Mouse (Mus musculus) neural tube, embryonic 12.5 days (tissue): Measurements from ENCODE around the gene Tcf7. TPM values are rescaled to one million over a fixed set of nuclear protein-coding genes. Genes with fewer than 3 reads are reported as not detected.

ENCODE experiments used
- ATAC-seq: fragments of 200-750 bp; cut with Nextera tagmentation; 2 replicates; pipeline ENCODE4 v1.8.0; 2017; ENCODE audit warnings: low read depth, mild to moderate bottlenecking, moderate TSS enrichment, moderate library complexity; ENCODE audit not compliant: low FRiP score
- H3K27ac ChIP-seq: fragments of 300-500 bp; sonication (generic); 2 replicates; pipeline ENCODE4 v1.5.1; 2016
- H3K27me3 ChIP-seq: fragments of 300-500 bp; sonication (generic); replicated peaks from 2 replicates; pipeline ENCODE4 v1.6.1; 2016; ENCODE audit warnings: mild to moderate bottlenecking
- H3K36me3 ChIP-seq: fragments of 300-500 bp; sonication (generic); 2 replicates; pipeline ENCODE4 v1.6.1; 2016; ENCODE audit warnings: mild to moderate bottlenecking
- H3K4me1 ChIP-seq: fragments of 300-500 bp; sonication (generic); 2 replicates; pipeline ENCODE4 v1.6.1; 2016
- H3K4me2 ChIP-seq: fragments of 300-500 bp; sonication (generic); replicated peaks from 2 replicates; pipeline ENCODE4 v1.6.1; 2016; ENCODE audit warnings: mild to moderate bottlenecking
- H3K4me3 ChIP-seq: fragments of 300-500 bp; sonication (generic); 2 replicates; pipeline ENCODE4 v1.5.1; 2016
- H3K9ac ChIP-seq: fragments of 300-500 bp; sonication (generic); 2 replicates; pipeline ENCODE4 v1.6.1; 2016; ENCODE audit warnings: mild to moderate bottlenecking
- H3K9me3 ChIP-seq: fragments of 300-500 bp; sonication (generic); 2 replicates; pipeline ENCODE4 v1.6.1; 2016; ENCODE audit warnings: mild to moderate bottlenecking
- WGBS: fragments of 180-500 bp; shearing (Covaris S2); methylation state at CpG from one replicate; pipeline ENCODE4 v1.1.7; 2016; 5-methylcytosine and 5-hydroxymethylcytosine counted together
- polyA plus RNA-seq: library from polyadenylated mRNA; unstranded; fragments of >200 nt; fragmentation: Nextera tagmentation; extraction: Ambion mirVana; gene quantifications from 2 replicates; pipeline ENCODE4 v1.2.1, GENCODE M21; 2016

Tcf7 gene
- polyA plus RNA-seq, 1 experiment from 2014 or later: 8.8 TPM

- no peaks in the 10 kb centered on the region for H3K36me3 ChIP-seq
- no peak for ATAC-seq
- H3K4me2 ChIP-seq: no peak overlapping the region
- H3K4me3 ChIP-seq: no peak overlapping the region
- H3K27ac ChIP-seq: no peak overlapping the region
- no peaks in the 10 kb centered on the region; the same call in 1 of the 2 replicates for H3K27me3 ChIP-seq
- no peak overlapping the region for H3K9ac ChIP-seq
- 72% methylated on average over 6 of the region's 6 CpGs for WGBS
- H3K4me1 ChIP-seq: peaks cover 8% of the 10 kb centered on the region
- no peaks in the 10 kb centered on the region for H3K9me3 ChIP-seq
These were observed 10.2 kb downstream of the Tcf7 start for GRCm38 (mm10) chr11:52272619-52273018.

- H3K36me3 ChIP-seq: no peaks in the 10 kb centered on the region
- no peak overlapping the region for H3K27ac ChIP-seq
- no peaks in the 10 kb centered on the region; the same call in 1 of the 2 replicates for H3K27me3 ChIP-seq
- H3K4me2 ChIP-seq: no peak overlapping the region
- no peak overlapping the region for H3K4me3 ChIP-seq
- peaks cover 8% of the 10 kb centered on the region for H3K4me1 ChIP-seq
- no peak for ATAC-seq
- WGBS: 77% methylated on average over 8 of the region's 8 CpGs
- H3K9me3 ChIP-seq: no peaks in the 10 kb centered on the region
- no peak overlapping the region for H3K9ac ChIP-seq
These were observed 10.9 kb downstream of the Tcf7 start for GRCm38 (mm10) chr11:52271765-52272495.

GRCm38 (mm10) chr11:52269841-52270240 lies 13.0 kb downstream of the Tcf7 start:
- 90% methylated on average over 6 of the region's 6 CpGs for WGBS
- ATAC-seq: no peak
- Histone ChIP-seq H3K27me3 (no peaks in the 10 kb centered on the region; the same call in 1 of the 2 replicates), H3K9ac (no peak overlapping the region), H3K36me3 (no peaks in the 10 kb centered on the region), H3K4me2 (no peak overlapping the region), H3K4me3 (no peak overlapping the region), H3K27ac (no peak overlapping the region), H3K9me3 (no peaks in the 10 kb centered on the region), H3K4me1 (peaks cover 8% of the 10 kb centered on the region)

GRCm38 (mm10) chr11:52268104-52268835 lies 14.5 kb downstream of the Tcf7 start:
- Histone ChIP-seq H3K4me1 (peaks cover 6% of the 10 kb centered on the region), H3K9ac (no peak overlapping the region), H3K4me3 (no peak overlapping the region), H3K4me2 (no peak overlapping the region), H3K9me3 (no peaks in the 10 kb centered on the region), H3K27me3 (no peaks in the 10 kb centered on the region; the same call in 1 of the 2 replicates), H3K27ac (no peak overlapping the region), H3K36me3 (no peaks in the 10 kb centered on the region)
- WGBS: 84% methylated on average over 7 of the region's 7 CpGs
- ATAC-seq: no peak

- no peak overlapping the region for H3K9ac ChIP-seq
- no peak overlapping the region for H3K4me2 ChIP-seq
- H3K27ac ChIP-seq: no peak overlapping the region
- H3K36me3 ChIP-seq: no peaks in the 10 kb centered on the region
- WGBS: 91% methylated on average over 5 of the region's 5 CpGs
- no peaks in the 10 kb centered on the region for H3K4me1 ChIP-seq
- H3K9me3 ChIP-seq: no peaks in the 10 kb centered on the region
- no peak for ATAC-seq
- H3K27me3 ChIP-seq: no peaks in the 10 kb centered on the region
- no peak overlapping the region for H3K4me3 ChIP-seq
These were observed 15.5 kb downstream of the Tcf7 start for GRCm38 (mm10) chr11:52267271-52267670.

- no peaks in the 10 kb centered on the region for H3K9me3 ChIP-seq
- no peak overlapping the region for H3K9ac ChIP-seq
- no peak overlapping the region for H3K4me3 ChIP-seq
- no peak overlapping the region for H3K4me2 ChIP-seq
- no peak overlapping the region for H3K27ac ChIP-seq
- 79% methylated on average over 12 of the region's 12 CpGs for WGBS
- no peaks in the 10 kb centered on the region for H3K36me3 ChIP-seq
- ATAC-seq: no peak
- no peaks in the 10 kb centered on the region for H3K4me1 ChIP-seq
- no peaks in the 10 kb centered on the region for H3K27me3 ChIP-seq
These were observed 17.1 kb downstream of the Tcf7 start for GRCm38 (mm10) chr11:52265616-52266307.

GRCm38 (mm10) chr11:52264871-52265270 lies 17.9 kb downstream of the Tcf7 start:
- ATAC-seq: no peak
- no peaks in the 10 kb centered on the region for H3K27me3 ChIP-seq
- no peak overlapping the region for H3K27ac ChIP-seq
- H3K9ac ChIP-seq: 0 out of 2 replicates have a peak overlapping the region, but pooled peaks have one; percentile 13
- H3K4me3 ChIP-seq: no peak overlapping the region
- H3K36me3 ChIP-seq: no peaks in the 10 kb centered on the region
- no peak overlapping the region for H3K4me2 ChIP-seq
- 82% methylated on average over 7 of the region's 7 CpGs for WGBS
- H3K4me1 ChIP-seq: no peaks in the 10 kb centered on the region
- no peaks in the 10 kb centered on the region for H3K9me3 ChIP-seq

GRCm38 (mm10) chr11:52262338-52262737 lies 20.5 kb downstream of the Tcf7 start:
- no peak overlapping the region for H3K4me2 ChIP-seq
- ATAC-seq: no peak
- no peak overlapping the region for H3K9ac ChIP-seq
- no peak overlapping the region for H3K4me3 ChIP-seq
- no peaks in the 10 kb centered on the region for H3K27me3 ChIP-seq
- no peak overlapping the region for H3K27ac ChIP-seq
- H3K36me3 ChIP-seq: peaks cover 3% of the 10 kb centered on the region; the same call in 1 of the 2 replicates
- no peaks in the 10 kb centered on the region for H3K4me1 ChIP-seq
- WGBS: 95% methylated on average over 11 of the region's 11 CpGs
- H3K9me3 ChIP-seq: no peaks in the 10 kb centered on the region

- Histone ChIP-seq H3K36me3 (peaks cover 4% of the 10 kb centered on the region; the same call in 1 of the 2 replicates), H3K4me2 (no peak overlapping the region), H3K4me1 (no peaks in the 10 kb centered on the region), H3K9me3 (no peaks in the 10 kb centered on the region), H3K27me3 (no peaks in the 10 kb centered on the region), H3K9ac (no peak overlapping the region), H3K4me3 (no peak overlapping the region), H3K27ac (no peak overlapping the region)
- no peak for ATAC-seq
- 64% methylated on average over 5 of the region's 5 CpGs for WGBS
These were observed 20.9 kb downstream of the Tcf7 start for GRCm38 (mm10) chr11:52261937-52262336.

- no peaks in the 10 kb centered on the region for H3K9me3 ChIP-seq
- H3K27ac ChIP-seq: no peak overlapping the region
- 85% methylated on average over 4 of the region's 4 CpGs for WGBS
- no peaks in the 10 kb centered on the region for H3K27me3 ChIP-seq
- no peak overlapping the region for H3K4me3 ChIP-seq
- H3K4me2 ChIP-seq: no peak overlapping the region
- H3K9ac ChIP-seq: no peak overlapping the region
- H3K36me3 ChIP-seq: peaks cover 4% of the 10 kb centered on the region; the same call in 1 of the 2 replicates
- ATAC-seq: no peak
- H3K4me1 ChIP-seq: no peaks in the 10 kb centered on the region
These were observed 21.9 kb downstream of the Tcf7 start for GRCm38 (mm10) chr11:52260878-52261277.

- Histone ChIP-seq H3K4me1 (no peaks in the 10 kb centered on the region), H3K4me2 (no peak overlapping the region), H3K4me3 (no peak overlapping the region), H3K27me3 (no peaks in the 10 kb centered on the region), H3K9me3 (no peaks in the 10 kb centered on the region), H3K27ac (no peak overlapping the region), H3K9ac (no peak overlapping the region), H3K36me3 (peaks cover 4% of the 10 kb centered on the region; the same call in 1 of the 2 replicates)
- 77% methylated on average over 5 of the region's 5 CpGs for WGBS
- ATAC-seq: no peak
These were observed 24.1 kb downstream of the Tcf7 start for GRCm38 (mm10) chr11:52258711-52259110.

- H3K27ac ChIP-seq: no peak overlapping the region
- no peak for ATAC-seq
- H3K36me3 ChIP-seq: peaks cover 4% of the 10 kb centered on the region; the same call in 1 of the 2 replicates
- no peak overlapping the region for H3K4me3 ChIP-seq
- WGBS: 88% methylated on average over 3 of the region's 3 CpGs
- no peaks in the 10 kb centered on the region for H3K9me3 ChIP-seq
- H3K9ac ChIP-seq: no peak overlapping the region
- H3K4me2 ChIP-seq: no peak overlapping the region
- no peaks in the 10 kb centered on the region for H3K4me1 ChIP-seq
- H3K27me3 ChIP-seq: no peaks in the 10 kb centered on the region
These were observed 25.4 kb downstream of the Tcf7 start for GRCm38 (mm10) chr11:52257376-52257775.
